Mouse (Mus musculus) adrenal gland (tissue): ENCODE measurements at regions not wholly inside any gene's neighbourhood (a gene's known extent, or its start where the extent isn't known, plus 50 kb on each side); places are given as distances from the start of the nearest gene placed in this dataset.

Source experiments
- intact Hi-C: fragments of 180-260 bp; cut with DNase I; formaldehyde crosslinking; loops from one replicate; pipeline ENCODE4 v1.15.1; 2025

DNA sequence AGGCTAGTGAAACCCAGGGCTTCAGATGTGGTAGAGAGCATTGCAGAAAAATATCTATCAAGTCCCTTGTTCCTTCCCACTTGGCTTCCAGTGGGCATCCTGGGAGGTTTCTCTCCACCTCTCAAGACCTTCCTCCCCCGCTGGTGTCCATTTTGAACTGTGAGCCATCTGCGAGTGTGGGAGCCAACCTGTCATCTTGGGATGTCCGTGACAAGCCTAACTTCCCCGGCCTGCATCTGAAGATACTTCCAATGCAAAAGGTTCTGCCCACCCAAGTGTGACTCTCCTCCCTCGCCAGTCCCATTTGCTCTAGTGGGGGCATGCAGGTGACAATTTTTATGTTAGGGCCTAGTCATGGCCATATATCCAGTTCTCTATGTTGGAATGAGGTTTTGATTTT is 208.2 kb upstream of the Gm10131 start:
- intact Hi-C loops = no loop called here

GRCm38 (mm10) chr8:34315233-34315632 is 203.7 kb upstream of the Gm10131 start:
- intact Hi-C loops = no loop called here

DNA sequence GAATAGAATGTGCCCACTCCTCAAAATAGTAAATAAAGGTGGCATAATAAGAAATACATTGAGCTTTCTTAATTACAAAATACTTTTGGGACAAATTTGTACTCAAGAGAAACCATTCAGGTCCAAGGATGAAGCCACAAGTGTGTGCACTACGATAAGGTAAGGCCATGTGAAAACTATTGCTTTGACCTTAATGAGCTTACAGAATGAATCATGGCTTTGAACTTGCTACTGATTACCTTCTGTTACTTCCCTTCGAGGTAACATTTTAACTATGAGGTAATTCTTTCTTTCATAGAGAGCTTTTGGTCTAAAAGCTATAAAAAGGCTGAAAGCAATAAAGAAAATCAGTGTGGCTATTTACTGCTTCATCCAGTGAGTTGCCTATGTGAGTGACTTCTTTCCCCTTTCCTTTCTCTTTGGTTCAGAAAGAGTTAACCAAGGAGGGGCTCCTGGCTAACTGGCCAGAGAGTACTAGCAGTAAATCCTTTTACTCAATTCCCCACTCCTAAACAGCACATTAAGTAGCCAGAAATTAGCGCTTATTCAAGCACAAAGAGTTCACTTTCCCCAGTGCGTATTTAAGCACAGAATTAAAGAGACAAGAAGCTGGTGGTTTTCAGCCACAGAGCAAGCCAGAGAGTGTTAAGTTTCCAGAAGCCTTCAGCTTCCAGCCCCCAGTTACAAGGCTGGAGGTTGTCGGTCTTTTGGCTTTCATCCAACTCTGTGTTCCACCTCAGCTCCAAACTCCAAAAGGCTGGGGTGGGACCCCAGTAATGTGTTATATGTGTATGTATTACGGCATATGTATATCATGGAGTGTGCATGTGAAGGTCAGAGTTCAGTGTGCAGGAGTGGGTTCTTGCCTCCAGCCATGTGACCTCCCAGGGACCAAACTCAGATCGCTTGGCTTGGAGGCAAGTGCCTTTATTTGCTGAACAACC is 194.3 kb upstream of the Gm10131 start:
- intact Hi-C loops = no loop called here

DNA sequence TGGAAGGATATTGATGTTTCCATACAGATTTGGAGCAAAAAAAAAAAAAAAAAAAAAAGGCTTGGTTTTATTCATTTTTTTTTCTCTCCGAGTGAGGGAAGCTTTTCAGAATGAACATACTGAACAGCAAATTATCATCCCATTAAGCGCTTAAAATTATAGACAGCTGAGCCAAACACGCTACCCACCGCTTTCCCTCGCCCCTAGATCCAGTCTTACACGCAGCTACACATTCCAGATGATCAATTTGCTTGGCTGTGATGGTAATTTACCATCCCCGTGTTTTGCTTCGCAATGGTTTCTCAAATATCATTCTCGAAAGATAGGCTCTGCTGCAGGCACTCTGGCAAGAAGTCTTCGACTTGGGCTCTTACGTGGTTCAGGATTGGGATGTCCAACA is 192.3 kb upstream of the Gm10131 start:
- intact Hi-C loops = no loop called here

DNA sequence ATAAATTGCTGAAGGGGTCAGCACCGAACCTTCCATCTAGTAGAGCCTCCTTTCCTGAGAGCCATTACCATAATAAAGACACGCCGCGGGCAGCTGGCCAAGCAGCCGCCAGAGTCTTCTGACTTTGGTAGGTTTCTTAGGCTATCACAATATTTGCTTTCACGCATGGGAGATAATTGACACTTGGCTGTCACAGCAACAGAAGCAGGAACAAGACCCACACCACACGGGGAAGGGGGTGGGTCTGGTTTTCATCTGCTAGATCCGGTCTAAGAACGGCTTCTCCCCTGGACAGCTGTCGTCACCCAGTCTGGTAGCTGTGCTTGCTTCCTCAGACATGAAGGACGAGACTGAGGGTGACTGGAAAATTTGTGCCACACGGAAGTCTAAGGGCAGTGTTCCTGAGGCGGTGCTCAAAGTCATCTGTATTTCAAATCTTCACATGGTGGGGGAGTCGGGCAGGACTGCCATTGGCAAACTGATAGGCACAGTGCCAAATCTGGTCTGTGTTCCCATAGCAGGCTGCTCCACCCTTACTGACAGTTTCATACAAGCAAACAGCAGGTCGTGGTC is 188.9 kb upstream of the Gm10131 start:
- intact Hi-C loops = no loop called here

DNA sequence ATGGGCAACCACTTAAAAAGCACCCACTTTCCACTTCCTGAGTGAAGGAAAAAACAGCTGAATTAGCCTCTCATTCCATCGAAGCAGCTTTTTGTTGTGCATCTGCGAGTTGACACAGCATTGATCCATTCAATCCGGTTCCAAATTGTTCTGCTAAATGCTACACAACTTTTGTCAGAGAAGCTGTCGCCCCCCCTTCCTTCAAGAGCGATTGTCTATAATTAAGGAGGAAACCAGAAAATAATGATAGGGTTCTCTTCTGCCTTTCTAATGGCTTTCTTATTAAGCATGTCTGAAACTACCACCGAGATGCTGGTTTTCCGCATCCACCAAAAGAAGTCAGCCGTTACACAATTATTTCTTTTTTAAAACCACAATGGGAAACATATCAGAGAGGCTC is 183.2 kb upstream of the Gm10131 start:
- intact Hi-C loops = no loop called here

- intact Hi-C loops = no loop called here
Measured at GRCm38 (mm10) chr8:34290670-34291069, 179.1 kb upstream of the Gm10131 start.

DNA sequence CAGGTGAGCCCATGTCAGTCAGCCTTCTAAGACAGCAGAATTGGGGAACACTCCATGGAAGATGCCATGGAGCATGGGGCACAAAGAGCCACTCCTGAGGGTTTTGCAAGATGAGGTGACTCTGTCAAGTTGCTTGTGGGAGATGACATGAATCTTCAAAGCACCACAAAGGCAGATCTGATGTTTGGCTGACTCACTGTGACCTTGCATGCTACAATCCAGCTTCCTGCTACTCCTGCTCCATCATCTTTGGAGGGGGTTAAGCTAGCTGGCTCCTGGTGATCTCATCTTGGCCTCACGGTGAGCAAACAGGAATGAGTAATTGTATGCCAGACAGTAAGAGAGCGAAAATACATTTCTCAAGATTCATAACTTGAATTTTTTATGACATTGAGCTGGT is 176.3 kb upstream of the Gm10131 start:
- intact Hi-C loops = no loop called here

DNA sequence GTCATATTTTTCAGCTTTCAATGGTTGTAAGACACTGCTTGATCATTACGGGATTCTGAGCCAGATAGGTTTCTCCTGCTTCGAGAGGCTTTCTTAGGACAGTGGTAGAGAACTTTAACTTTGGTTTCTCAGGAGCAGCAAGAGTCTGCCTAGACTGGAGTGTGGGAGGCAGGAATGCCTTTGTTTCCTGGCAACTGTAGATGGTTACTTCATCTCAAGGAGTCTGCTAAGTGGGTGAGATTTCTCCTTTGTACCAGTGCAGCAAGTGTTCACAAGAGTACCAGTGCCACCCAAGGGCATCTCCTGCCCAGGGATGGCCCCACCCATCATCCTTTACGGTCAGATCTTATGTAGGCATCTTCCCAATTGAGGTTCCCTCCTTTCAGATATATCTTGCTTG is 173.0 kb upstream of the Gm10131 start:
- intact Hi-C loops = no loop called here

DNA sequence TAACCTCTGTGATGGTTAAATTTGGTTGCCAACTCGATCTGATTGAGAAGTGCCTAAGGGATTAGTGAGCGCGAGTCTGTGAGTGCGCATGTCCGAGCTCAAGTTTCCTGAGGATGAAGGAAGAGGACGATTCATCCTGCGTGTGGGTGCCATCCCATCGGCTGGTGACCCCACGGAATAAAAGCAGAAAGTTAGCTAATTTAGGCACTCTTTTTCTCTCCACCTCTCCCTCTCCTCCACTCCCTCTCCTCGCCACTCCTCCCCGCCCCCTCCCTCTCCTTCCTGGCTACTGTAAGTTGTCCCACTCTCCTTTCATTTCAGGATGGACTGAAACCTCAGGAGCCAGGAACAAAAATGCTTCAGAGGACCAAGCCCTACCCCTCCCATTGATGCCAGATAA is 168.9 kb upstream of the Gm10131 start:
- intact Hi-C loops = no loop called here

GRCm38 (mm10) chr8:34275977-34276660 is 164.6 kb upstream of the Gm10131 start:
- intact Hi-C loops = loop anchor here (10.0 kb wide), 2 partner anchors 199 to 539 kb away; no protein-coding TSS in a partner anchor

GRCm38 (mm10) chr8:34274796-34275195 is 163.3 kb upstream of the Gm10131 start:
- intact Hi-C loops = loop anchor here (10.0 kb wide), 2 partner anchors 200 to 540 kb away; no protein-coding TSS in a partner anchor

GRCm38 (mm10) chr8:34274171-34274570 is 162.6 kb upstream of the Gm10131 start:
- intact Hi-C loops = loop anchor here (10.0 kb wide), 2 partner anchors 201 to 541 kb away; no protein-coding TSS in a partner anchor

DNA sequence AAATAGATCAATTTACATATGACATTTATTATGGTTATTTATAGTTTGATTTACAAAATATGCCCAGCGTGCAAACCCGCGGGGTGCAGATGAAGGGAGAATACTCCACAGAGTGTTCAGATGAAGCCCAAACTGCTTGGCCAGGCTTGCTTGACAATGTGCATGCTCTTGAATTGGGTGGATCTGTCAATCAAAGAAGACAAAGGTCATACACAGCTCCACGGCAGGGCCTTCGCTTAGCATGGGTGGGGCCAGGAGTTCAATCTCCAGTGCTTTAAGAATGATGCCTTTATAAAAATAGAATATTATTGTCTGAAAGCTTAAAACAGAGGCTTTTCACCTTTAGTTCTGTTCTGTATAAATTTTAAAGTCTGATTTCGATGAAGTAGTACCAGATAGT is 158.3 kb upstream of the Gm10131 start:
- intact Hi-C loops = loop anchor here (10.0 kb wide), 2 partner anchors 205 to 545 kb away; no protein-coding TSS in a partner anchor

- intact Hi-C loops = no loop called here
Measured at GRCm38 (mm10) chr8:34268806-34269520, 157.4 kb upstream of the Gm10131 start.

DNA sequence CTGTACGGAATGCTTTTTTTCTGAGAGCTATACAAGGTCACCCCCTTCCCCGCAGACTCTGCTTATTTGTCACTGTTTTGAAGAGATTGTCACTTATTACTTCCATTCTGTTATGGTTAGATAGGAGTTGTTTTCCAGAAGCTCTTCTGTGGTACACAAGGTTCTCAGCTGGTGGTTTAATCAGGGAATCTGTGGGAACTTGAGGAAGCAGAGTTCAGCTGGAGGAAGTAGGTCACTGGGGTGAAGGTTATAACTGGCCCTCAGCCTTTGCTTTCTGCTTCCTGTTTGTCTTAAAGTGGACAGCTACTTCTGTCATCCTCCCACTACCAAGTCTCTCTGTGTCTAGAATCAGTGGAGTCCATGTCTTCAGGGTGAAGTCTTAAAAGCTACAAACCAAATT is 143.4 kb upstream of the Gm10131 start:
- intact Hi-C loops = no loop called here

DNA sequence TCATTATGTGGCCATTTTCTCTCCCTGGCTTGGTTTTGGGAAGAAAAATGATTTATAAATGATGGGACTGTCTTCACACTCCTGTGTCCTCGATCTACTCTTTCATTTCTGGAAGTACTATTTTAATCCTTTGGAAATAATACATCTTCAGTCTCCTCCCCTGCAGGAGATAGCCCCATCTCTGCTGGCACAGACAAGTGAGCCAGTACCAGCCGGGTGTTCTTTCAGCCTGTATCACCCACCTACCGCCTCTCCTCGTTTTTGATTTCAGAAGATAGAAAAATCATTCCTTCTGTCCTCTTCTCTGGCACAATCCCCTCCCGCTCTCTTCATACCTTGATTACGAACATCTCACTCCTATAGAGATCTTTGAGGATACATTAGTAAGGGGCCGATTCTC is 140.4 kb upstream of the Gm10131 start:
- intact Hi-C loops = no loop called here

- intact Hi-C loops = no loop called here
Measured at GRCm38 (mm10) chr8:34239346-34239900, 127.9 kb upstream of the Gm10131 start.

DNA sequence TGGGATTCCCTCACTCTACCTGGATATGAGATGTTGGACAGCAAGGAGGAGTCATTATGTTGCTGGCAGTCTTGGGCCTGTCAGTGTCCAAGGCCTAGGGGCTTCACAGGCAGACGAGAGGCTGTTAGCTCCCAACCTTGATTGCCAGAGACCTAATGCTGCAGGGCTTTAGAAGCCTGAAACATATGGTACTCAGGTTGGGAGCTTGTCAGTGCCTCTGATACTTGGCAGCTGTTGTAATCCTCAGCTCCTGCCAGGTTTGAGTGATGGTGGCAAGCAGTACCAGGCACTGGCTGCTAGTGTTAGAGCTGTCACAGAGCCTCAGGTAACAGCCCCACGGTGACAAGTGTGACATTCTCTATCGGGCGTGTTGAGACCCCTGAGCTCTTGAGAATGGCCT is 122.2 kb upstream of the Gm10131 start:
- intact Hi-C loops = no loop called here

DNA sequence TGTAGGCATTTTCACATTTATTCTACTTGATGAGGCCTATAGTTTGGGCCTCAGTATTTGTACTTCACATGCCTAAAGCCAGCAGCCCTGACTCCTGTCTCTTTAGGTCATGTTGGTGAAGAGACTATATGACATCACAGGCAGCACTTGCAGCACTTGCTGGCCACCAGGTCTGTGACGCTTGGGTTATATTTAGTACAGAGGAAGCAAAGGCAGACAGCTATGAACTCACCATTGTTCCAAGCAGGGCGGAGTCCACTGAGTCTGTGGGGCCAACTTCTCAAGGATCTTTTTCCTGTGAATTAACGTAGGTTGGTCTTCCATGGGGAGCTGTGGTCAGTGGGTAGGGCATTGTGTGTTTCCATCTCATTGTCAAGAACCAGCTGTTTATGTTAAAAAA is 117.9 kb upstream of the Gm10131 start:
- intact Hi-C loops = no loop called here
